Mouse (Mus musculus): ENCODE measurements at regions not wholly inside any gene's neighbourhood (a gene's known extent, or its start where the extent isn't known, plus 50 kb on each side); places are given as distances from the start of the nearest gene placed in this dataset.
"Not testable (repeated sequence)": the region's sequence is repeated elsewhere in the genome, so short reads cannot be mapped to it uniquely, and the experiment has no call there.

DNA sequence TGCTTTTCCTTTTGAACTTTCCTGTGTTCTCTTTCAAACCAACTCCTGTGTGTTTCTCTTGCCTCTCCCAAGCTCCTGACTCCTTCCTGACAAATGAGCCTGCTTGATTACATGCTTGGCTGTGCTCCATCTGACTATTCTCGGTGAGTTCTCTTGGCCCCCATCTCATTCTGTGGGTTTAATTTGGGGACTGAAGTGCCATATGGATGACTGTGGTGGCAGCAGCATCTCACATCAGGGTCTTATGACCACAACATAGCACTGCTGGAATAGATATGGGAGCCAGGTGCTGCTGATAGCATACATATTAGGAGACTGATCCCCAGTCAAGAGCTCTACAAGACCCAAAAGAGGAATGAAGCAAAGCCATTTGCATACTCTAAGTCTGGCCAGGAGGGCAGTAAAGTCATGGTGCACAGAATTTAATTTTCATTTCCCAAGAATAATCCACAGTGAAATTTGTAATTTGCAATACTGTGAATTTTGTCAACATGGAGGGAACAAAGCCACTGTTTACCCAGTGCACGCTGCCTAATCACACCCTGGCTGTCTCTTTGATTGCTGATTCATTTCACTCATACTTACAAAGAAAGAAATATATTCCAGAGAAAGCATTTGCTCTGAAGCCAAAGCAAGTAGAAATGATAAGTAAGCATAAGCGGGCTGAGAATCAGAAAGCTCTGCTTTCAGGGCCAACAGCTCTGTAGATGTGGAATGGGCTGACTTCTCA is 1478.4 kb upstream of the Gm7489 start:
- no peak for DNase-seq (ENCODE audit: low spot score in 2 of 2)

DNA sequence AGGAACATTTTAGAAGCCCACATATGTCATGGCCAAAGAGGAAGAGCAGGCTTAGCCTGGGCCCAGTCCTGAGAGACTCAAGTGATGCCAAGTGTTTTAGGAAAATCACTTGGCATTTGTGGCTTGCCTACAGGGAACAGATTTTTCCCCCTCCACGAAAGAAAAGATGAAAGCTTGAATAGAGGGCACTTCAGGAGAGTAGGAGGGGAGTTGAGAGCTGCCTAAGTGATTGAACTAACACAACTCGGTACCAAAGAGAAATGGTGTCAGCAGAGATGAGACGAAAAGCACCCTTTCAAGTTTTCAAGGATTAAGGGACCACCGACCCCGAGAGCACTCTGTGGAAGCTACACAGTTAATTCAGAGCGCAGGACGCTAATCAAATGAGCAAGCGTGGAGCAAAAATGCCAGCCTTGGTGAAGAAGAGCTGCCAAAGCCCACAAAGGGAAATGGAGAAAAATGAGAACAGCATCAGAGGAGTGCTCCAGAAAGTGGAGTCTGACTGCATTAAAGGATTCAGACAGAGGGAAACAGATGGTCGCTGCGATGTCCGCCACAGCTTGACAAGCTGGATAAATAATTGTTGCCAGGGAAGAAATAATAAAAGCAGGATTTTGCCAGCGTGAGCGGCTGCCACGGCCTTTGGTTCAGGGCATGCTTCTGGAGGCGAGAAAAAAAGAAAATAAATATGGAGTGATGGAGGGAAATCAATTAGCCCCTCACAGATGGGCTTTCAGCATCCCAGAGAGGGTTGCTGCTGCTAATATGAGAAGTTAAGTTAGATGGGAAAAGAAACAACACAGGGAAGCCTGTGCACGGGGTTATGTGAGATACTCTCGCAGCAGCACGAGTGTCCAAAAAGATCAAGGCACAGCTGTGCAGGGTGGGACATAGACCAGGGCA is 1471.6 kb upstream of the Gm7489 start:
- DNase-seq (ENCODE audit: low spot score in 2 of 2), result no peak

GRCm38 (mm10) chr15:52425976-52426375 is 1458.7 kb upstream of the Gm7489 start:
- no peak for DNase-seq (ENCODE audit: low spot score in 2 of 2)

GRCm38 (mm10) chr15:52430491-52431158 is 1454.1 kb upstream of the Gm7489 start:
- no peak for DNase-seq (ENCODE audit: low spot score in 2 of 2)

GRCm38 (mm10) chr15:52433639-52434038 is 1451.1 kb upstream of the Gm7489 start:
- DNase-seq (ENCODE audit: low spot score in 2 of 2), result no peak

DNA sequence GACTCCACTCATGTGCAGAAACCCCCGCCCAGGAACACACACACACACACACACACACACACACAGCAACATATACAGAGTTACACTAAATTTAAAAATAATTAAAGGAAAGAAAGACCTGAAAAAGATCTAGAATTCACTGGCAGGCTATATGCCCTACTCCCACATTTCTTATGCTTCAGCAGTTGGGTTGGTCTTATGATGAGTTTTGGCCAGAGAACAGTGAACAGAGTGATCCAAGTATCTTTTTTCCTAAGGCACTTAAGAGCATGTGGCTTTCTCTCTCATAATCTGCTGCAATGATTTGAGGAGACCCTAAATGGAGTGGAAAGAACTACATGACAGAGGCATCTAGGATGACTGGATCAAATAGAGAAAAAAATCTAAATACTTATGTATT is 1446.3 kb upstream of the Gm7489 start:
- no peak for DNase-seq (ENCODE audit: low spot score in 2 of 2)

DNA sequence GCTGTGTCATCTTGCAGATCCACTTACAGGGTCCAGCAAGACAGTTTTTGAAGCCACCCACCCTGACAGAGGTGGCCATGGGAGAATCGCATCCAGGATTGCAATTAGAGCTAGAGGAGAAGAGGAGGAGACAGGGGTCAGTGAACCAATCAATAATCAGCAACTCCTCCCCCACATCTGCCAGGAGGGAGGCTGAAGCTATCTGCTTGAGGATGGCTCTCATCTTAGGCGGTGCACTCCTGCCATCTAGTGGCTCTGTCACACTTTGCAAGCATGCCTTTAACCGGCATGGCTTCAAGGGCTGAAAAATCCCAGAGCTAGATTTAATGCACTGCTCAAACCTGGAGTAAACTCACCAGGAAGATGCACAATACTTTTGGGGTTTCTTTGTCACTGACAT is 1425.9 kb upstream of the Gm7489 start:
- peak; percentile 5 to 30 for DNase-seq (ENCODE audit: low spot score in 2 of 2)

DNA sequence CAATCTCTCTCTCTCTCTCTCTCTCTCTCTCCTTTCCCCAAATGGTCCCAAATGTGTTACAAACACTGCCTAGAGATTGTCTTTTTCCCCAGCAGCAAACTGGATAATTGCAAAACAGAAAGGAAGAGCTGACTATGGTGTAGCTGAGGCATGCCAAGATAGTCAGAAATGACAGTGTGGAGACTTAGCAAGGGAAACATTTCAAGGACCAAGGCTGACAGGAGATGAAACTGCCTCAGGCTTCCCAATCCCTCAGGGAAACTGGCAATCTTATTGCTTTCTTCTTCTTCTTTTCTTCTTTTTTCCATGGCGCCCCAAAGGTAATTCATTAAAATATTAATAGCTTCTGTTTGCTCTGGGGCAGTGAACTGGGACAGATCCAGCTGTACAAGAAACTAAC is 1425.4 kb upstream of the Gm7489 start:
- no peak for DNase-seq (ENCODE audit: low spot score in 2 of 2)

DNA sequence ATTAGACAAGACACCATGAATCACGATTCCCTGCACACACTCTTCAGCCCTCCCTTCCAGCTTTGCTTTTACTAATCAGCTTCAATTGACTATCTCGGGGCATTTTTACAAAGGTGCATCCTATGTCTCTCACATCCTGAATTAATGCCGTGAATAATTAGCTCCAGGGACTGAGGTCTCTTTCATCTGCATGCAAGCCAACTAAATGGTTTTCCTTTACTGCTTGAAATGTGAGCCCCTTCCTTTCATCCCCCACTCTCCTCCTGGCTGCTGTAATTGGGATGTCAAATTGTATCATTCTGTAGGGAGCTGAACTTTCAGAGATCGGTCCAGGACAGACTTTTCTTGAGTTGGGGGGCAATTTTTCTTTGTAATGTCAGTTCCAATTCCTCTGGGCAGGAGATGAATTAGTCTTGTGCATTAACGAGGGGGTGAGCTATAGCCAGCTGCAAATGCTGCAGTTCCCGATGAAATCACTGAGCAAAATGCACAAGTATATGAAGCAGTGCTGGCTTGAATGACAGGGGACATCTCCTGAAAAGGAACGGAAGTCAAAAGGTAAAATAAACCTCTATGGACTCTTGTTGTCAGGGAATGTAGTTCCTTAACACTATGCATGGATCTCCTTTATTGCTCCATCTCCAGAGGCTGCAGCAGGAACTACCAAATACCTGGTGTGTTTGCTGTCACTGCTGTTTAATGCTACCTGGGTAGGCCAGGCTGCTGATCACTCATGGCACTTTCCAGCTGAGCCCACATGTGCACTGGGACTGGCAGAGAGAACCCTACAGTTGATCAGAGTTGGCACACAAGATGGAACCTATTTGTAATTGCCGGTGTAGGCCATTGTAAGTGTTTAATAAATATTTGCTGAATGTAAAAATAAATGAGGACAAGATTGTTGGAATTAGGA is 1420.2 kb upstream of the Gm7489 start:
- no peak for DNase-seq (ENCODE audit: low spot score in 2 of 2)

DNA sequence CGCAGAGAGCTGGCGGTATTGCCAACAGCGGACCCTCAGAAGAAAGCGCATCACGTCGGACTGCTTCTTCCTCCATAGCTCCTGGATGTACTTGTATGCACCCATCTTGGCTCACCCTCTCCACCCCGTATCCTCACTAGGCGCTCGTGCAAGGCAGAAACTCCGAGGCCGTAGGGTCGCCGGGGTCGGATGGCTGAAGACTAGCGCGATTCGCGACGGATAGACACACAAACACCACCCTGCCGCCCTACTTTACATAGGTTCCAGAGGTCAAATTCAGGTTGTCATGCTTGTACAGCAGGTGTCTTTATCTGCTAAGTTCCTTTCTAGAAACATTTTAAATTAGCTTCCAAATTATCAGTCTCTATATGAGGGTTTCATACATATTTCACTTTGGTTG is 1406.6 kb upstream of the Gm7489 start:
- not testable (repeated sequence) for DNase-seq (ENCODE audit: low spot score in 2 of 2)

- DNase-seq (ENCODE audit: low spot score in 2 of 2), result no peak
These were observed 1403.9 kb upstream of the Gm7489 start for GRCm38 (mm10) chr15:52480834-52481233.

GRCm38 (mm10) chr15:52483598-52484165 is 1401.0 kb upstream of the Gm7489 start:
- no peak for DNase-seq (ENCODE audit: low spot score in 2 of 2)

DNA sequence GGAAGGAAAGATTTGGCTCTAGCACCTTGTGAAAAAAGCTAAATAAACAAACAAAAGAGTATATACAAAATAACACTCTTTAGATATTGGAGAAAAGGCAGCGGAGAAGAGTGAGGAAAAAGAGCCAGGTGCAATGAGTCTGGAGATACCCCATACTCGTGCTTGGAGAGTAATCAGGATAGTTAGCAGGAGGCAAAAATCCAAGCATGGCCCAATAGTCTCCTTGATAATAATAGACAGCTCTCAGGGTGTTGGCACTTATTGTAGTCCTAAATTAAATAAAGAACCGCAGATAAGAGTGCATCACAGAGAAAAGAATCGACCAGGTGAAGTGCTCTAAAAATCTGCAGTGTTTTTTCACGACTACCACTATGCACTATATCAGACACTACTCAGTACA is 1400.4 kb upstream of the Gm7489 start:
- no peak for DNase-seq (ENCODE audit: low spot score in 2 of 2)

- no peak for DNase-seq (ENCODE audit: low spot score in 2 of 2)
These were observed 1379.4 kb upstream of the Gm7489 start for GRCm38 (mm10) chr15:52505278-52505831.

- DNase-seq (ENCODE audit: low spot score in 2 of 2), result no peak
These were observed 1377.8 kb upstream of the Gm7489 start for GRCm38 (mm10) chr15:52506930-52507329.

- no peak for DNase-seq (ENCODE audit: low spot score in 2 of 2)
These were observed 1376.1 kb upstream of the Gm7489 start for GRCm38 (mm10) chr15:52508609-52509008.

DNA sequence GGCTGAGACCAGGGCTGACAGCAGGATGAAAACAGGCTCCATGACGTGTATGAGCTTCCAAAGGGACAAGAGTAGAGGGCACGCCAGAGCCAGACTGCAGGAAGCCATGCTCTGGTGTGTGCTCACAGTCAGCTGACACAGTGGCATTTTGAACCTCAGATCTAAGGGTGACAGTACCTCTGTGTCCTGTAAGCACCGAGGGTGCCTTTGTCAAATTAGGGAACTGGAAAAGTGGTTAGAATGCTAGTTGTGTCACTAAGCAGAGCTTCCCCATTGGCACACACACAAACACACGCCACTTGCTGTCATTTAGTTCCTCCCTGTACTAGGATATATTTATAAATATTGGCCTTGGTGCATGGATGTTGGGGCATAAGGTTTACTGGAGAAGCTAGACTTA is 1374.6 kb upstream of the Gm7489 start:
- no peak for DNase-seq (ENCODE audit: low spot score in 2 of 2)

- DNase-seq (ENCODE audit: low spot score in 2 of 2), result no peak
These were observed 1348.1 kb upstream of the Gm7489 start for GRCm38 (mm10) chr15:52536594-52536993.

GRCm38 (mm10) chr15:52558682-52559081 is 1326.0 kb upstream of the Gm7489 start:
- DNase-seq (ENCODE audit: low spot score in 2 of 2), result no peak

DNA sequence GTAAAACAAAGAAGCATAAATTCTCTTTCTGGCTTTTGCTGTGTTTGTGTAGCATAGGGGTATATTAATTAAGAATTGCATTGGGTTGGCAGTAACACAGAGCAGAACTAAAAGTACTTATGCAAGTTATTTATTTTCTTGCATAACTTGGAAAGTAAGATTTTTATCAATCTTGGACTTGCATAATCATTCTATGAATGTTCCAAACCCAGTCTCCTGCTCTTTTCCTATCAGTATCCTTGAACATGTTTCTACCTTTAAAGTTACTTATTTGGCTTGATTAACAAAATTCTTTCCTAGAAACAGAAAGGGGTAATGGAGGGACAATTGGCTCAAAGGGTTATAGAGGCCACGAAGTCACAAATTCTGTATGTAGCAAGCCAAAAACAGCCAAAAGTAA is 1320.6 kb upstream of the Gm7489 start:
- no peak for DNase-seq (ENCODE audit: low spot score in 2 of 2)

DNA sequence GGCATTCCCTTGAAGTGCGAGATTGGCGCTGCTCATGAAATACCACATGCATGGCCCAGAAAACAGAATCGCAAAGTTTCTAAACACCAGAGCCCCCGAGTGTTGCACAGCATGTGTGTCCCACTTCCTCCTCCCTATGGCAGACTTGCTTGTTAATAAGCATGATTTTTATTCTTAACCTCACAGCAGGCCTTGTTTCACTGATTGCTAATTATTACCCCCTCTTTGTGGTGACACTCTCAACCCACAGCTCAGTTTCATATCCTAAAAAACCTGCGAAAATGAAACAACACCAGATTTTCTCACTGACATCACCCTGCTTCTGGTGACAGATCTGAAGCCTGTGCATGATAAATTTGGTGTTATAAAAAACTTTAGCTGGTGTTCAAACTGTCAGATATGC is 1319.3 kb upstream of the Gm7489 start:
- no peak for DNase-seq (ENCODE audit: low spot score in 2 of 2)
